Mouse (Mus musculus) v-Abl transformed pro-B cells (cell line): Measurements from ENCODE around the gene Kif1b.

Experiments used
- in situ Hi-C, 2 experiments: fragments of 400-800 bp; cut with MboI; formaldehyde crosslinking; loops; one replicate each; pipeline ENCODE4 v1.15.1; 2025; ENCODE audit not compliant: unreplicated experiment in 2 of 2

Gene Kif1b

GRCm38 (mm10) chr4:149150721-149151120 is 156.8 kb downstream of the Kif1b start:
- in situ Hi-C loops: loop anchor here in 1 of 2 experiments (5.0 kb wide), 1 partner anchor 397 kb away; no protein-coding TSS in a partner anchor

GRCm38 (mm10) chr4:149150256-149150655 is 157.2 kb downstream of the Kif1b start:
- in situ Hi-C loops: loop anchor here in 1 of 2 experiments (5.0 kb wide), 1 partner anchor 397 kb away; no protein-coding TSS in a partner anchor

GRCm38 (mm10) chr4:149149611-149150010 is 157.9 kb downstream of the Kif1b start:
- in situ Hi-C loops: loop anchor here (5.0 to 25.0 kb wide), 8 partner anchors 155 to 963 kb away; partner anchors contain the start of genes Kif1b (in 1 of the 2), Rbp7 (in 1 of the 2), Slc2a5 (in 1 of the 2) and Ube4b (in 1 of the 2)

DNA sequence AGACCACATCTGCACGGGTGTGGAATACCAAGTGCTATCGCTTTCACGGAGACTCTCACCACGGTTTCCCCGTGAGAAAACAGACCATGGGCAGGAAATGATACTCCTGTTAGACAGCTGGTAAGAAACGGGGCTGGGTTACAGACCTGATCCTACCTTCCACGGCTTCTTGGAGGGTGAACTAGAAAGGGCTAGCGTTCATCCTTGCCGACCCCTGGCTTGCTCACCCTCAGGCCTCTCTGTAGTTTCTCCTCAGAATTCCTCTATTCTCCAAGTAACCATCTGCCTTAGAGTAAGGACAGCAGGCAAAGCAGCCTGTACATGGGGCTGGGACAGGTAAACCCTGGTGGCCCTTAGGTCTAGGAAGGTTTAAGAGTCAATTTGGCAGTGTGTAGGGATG is 158.3 kb downstream of the Kif1b start:
- in situ Hi-C loops: loop anchor here (10.0 to 25.0 kb wide), 7 partner anchors 156 to 963 kb away; partner anchors contain the start of genes Kif1b (in 1 of the 2), Rbp7 (in 1 of the 2), Slc2a5 (in 1 of the 2) and Ube4b (in 1 of the 2)

DNA sequence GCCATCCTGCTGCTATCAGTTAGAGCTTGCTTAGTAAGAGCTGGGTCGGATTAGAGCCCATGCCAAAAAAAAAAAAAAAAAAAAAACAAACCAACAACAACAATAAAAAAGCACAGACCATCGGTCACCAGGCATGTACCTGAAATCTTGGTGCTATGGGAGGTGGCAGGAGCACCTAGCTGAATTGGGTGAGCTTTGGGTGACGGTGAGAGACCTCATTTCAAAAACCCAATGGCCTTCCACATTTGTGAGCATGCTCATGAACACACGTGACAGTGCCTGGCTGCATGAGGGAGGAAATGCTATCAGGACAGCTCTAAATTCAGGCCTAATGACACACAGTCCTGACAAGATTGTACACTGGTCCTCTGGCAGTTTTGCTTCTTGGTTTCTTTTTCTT is 159.4 kb downstream of the Kif1b start:
- in situ Hi-C loops: loop anchor here (10.0 to 25.0 kb wide), 7 partner anchors 157 to 964 kb away; partner anchors contain the start of genes Kif1b (in 1 of the 2), Rbp7 (in 1 of the 2), Slc2a5 (in 1 of the 2) and Ube4b (in 1 of the 2)

GRCm38 (mm10) chr4:149147528-149147927 is 160.0 kb downstream of the Kif1b start:
- in situ Hi-C loops: loop anchor here (10.0 to 25.0 kb wide), 7 partner anchors 157 to 965 kb away; partner anchors contain the start of genes Kif1b (in 1 of the 2), Rbp7 (in 1 of the 2), Slc2a5 (in 1 of the 2) and Ube4b (in 1 of the 2)

GRCm38 (mm10) chr4:149145151-149145550 is 162.3 kb downstream of the Kif1b start:
- in situ Hi-C loops: loop anchor here (10.0 to 25.0 kb wide), 7 partner anchors 160 to 967 kb away; partner anchors contain the start of genes Kif1b (in 1 of the 2), Rbp7 (in 1 of the 2), Slc2a5 (in 1 of the 2) and Ube4b (in 1 of the 2)

DNA sequence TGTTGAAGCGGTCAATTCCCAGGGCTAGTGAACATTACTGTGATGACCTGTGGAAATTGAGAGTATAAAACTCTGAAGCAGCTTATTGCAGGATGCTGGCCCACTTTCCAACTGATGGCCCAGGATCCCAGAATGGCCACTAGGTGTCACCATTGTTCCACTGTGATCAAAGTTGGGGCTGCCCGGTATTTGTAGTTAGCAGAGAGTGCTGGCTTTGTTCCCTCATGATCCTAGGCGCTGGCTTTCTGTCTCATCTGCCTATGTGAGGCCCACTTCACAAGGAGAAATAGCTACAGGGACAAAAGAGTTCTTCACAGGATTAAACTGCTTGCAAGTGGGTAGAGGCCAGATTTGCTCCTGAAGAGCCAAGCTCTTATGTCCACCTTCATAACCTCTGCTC is 163.0 kb downstream of the Kif1b start:
- in situ Hi-C loops: loop anchor here (5.0 to 25.0 kb wide), 10 partner anchors 160 to 968 kb away; partner anchors contain the start of genes Kif1b (in 1 of the 2), Rbp7 (in 1 of the 2), Slc2a5 (in 1 of the 2) and Ube4b (in 1 of the 2)

DNA sequence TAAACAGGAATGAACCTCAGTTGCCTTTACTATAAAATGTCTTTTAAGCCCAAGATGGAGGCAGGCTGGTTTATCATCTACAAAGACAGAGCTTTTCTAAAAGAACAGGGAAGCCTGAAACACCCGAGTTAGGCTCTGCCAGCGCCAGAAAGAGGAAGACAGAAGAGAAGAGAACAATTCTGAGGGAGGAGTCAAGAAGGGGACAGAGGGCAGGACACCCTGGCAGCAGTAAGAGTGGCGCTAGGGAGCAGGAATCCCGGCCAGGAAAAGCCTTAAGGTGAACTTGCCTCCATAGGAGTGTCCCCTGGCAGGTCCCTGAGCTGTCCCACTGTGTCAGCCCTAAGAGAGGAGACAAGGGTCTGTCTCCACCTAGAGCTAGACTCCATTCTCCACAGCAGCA is 163.9 kb downstream of the Kif1b start:
- in situ Hi-C loops: loop anchor here (5.0 to 25.0 kb wide), 10 partner anchors 161 to 969 kb away; partner anchors contain the start of genes Kif1b (in 1 of the 2), Rbp7 (in 1 of the 2), Slc2a5 (in 1 of the 2) and Ube4b (in 1 of the 2)

DNA sequence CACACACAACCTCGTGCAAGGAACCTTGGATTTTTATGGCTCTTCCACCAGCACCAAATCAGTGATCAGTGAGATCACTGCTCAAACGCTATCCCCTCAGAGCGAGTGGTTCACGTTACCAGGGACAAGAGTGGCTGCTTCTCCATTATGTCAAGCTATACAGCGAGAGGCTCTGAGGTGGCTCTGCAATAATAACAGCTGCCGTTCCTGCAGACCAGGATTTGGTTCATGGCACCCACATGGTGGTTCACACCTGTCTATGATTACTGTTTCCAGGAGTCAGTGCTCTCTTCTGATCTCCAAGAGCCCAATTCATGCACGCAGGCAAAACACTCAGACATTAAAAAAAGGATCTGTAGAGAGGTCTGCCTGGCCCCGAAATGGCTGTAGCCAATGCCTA is 169.0 kb downstream of the Kif1b start:
- in situ Hi-C loops: loop anchor here (5.0 to 25.0 kb wide), 4 partner anchors 61 to 974 kb away; partner anchors contain the start of genes Slc2a5 (in 1 of the 2) and Ube4b (in 1 of the 2)

DNA sequence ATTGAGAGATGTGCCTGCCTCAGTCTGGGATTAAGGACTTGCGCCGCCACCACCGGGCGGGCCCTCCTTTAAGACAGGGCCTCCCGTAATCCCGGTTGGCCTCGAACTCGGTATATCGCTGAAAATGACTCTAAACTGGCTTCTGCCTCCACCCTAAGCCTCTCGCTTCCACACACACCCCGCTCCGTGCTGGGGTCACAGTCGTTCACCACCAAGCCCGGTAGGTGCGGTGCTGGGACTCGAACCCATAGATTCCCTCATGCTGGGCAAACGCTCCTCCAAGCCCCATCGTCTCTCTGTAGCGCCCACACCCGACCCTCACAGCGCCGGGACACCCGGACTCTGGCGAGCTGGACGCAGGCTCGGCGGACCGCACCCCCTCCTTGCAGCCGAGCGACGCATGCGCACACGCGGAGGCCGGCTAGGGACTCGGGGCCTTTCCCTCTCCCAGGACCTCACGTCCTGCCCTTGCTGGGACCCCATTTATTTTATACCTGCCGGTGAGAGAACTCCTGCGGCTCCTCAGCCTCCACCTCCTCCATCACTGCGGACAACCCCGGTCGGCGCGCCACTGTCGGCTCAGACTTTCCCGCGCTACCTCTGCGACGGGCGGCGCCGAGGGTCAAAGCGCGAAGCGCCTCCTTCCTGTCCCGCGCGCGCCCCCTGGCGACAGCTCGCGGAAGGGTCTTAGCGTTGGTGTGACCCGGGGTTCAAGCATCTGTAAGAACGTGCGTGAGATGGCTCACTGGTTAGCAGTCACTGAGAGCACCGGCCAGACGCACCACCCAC is 170.3 kb downstream of the Kif1b start, which contains the start of gene Cenps:
Gene Cenps, minus strand, starts transcription at position 648 of the 789 bp plus-strand sequence.
- in situ Hi-C loops: loop anchor here (5.0 to 25.0 kb wide), 4 partner anchors 60 to 975 kb away; partner anchors contain the start of genes Slc2a5 (in 1 of the 2) and Ube4b (in 1 of the 2)

DNA sequence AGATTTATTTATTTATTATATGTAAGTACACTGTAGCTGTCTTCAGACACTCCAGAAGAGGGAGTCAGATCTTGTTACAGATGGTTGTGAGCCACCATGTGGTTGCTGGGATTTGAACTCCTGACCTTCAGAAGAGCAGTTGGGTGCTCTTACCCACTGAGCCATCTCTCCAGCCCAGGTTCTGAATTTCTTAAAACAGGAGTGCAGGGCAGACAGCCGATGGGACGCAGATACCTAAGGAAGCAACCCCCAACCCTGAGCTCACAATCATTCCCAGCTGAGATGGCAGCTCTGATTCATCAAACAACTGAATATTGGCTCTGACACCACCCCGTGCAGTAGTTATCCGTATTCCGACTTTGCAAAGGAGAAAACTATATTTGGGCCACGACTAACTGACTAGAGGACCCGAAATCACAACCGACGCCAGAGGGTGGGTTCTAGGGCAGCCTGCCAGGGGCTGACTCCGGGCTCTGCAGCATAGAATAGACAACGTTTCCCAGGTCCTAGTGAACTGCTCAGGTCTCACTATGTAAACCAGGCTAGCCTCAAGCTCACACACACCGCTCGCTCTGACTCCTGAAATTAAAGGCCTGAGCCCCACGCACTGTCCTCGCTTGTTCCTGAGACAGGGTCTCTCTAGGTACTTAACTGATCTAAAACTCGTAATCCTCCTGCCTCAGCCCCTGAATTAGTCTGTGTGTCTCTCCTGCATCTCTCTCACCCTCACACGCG is 171.2 kb downstream of the Kif1b start:
- in situ Hi-C loops: loop anchor here (5.0 to 25.0 kb wide), 4 partner anchors 59 to 976 kb away; partner anchors contain the start of genes Slc2a5 (in 1 of the 2) and Ube4b (in 1 of the 2)

- in situ Hi-C loops: loop anchor here (5.0 to 25.0 kb wide), 3 partner anchors 41 to 979 kb away; partner anchors contain the start of genes Slc2a5 (in 1 of the 2) and Ube4b (in 1 of the 2)
Observed at GRCm38 (mm10) chr4:149133395-149133794, 174.1 kb downstream of the Kif1b start.

DNA sequence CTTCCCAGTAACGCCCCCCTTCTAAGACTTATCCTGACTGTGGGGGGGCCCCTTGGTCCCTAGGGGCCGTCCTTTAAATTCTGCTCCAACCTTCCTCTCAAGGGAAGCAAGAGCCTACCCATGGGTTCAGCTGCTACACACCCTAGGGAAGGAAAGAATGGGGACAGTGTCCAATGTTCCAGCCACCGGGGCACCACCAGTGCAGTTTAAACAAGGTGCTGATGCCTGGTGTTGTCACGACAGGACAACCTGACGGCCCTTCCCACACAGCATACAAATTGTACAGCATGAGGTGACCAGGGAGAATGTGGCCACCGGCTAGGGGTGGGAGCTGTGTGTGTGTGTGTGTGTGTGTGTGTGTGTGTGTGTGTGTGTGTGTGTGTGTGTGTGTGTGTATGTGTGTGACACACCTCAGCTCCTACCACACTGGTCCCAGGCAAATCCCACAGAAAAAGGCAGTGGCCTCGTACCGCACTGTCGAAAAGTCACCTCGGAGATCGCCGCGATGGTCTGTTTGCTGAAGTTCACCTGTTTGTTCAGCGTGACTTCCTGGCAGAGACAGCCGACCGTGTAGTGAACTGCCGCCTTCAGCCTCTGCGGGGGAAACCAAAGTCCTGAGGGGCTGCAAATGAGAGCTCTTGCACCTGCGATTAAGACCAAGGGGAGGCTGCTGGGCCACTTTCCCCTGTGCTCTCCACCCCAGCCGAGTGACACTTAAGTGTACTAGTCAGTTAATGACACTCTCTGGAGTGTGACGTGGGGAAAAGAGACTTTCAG is 175.5 kb downstream of the Kif1b start:
- in situ Hi-C loops: loop anchor here (5.0 to 25.0 kb wide), 3 partner anchors 40 to 980 kb away; partner anchors contain the start of genes Slc2a5 (in 1 of the 2) and Ube4b (in 1 of the 2)

DNA sequence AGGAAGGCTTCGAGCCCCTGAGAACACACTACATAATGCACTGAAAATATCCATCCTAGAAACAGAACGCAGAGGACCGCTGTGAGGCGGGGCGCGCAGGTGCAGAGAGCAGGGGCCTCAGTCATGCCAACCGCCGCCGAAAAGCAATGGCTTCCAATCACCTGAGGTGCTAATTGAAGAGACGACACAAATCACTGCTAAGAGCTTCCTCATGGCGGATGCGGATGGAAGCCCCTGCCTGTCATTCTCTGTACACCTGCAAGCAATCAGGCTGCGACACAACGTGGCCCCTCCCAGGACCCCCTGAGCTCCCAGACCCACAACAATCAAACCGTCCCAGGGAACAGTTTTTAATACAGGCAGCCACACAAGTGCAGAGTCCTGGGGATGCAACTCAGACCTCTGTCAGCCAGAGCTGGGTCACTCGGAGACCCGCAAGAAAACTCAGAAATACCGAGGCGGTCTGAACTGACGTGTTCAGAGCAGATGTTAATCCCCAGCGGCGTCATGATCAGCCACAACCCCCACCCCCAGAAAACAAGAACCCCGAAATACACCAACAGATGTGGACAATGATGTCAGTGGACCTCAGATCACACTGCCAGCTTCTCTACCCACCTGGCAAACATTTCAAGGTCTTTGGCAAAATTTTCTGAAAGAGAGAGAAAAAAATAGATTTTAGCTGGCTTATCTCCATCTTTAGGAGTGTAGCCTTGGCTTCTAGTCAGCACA is 176.3 kb downstream of the Kif1b start:
- in situ Hi-C loops: loop anchor here (5.0 to 25.0 kb wide), 3 partner anchors 39 to 981 kb away; partner anchors contain the start of genes Slc2a5 (in 1 of the 2) and Ube4b (in 1 of the 2)

GRCm38 (mm10) chr4:149128467-149128866 is 179.0 kb downstream of the Kif1b start:
- in situ Hi-C loops: loop anchor here (25.0 kb wide), 2 partner anchors 309 to 984 kb away; partner anchors contain the start of genes Slc2a5 (in 1 of the 2) and Ube4b (in 1 of the 2)

- in situ Hi-C loops: loop anchor here (25.0 kb wide), 2 partner anchors 311 to 986 kb away; partner anchors contain the start of genes Slc2a5 (in 1 of the 2) and Ube4b (in 1 of the 2)
Observed at GRCm38 (mm10) chr4:149126663-149127062, 180.8 kb downstream of the Kif1b start, which contains the start of gene Cort. Gene Cort (minus strand): TSS chr4:149126763.
